Mouse (Mus musculus) myocyte (in vitro differentiated cells): Measurements from ENCODE around the gene Armc6.

Experiments used
- CEBPB ChIP-seq: IDR thresholded peaks from 2 replicates; pipeline ENCODE4 v1.6.1; 2011; ENCODE audit warnings: mild to moderate bottlenecking, moderate library complexity; ENCODE audit not compliant: poor library complexity, insufficient read depth, severe bottlenecking
- E2F4 ChIP-seq: IDR thresholded peaks from one replicate; pipeline ENCODE4 v1.6.1; 2011; ENCODE audit warnings: mild to moderate bottlenecking, control low read depth, moderate library complexity; ENCODE audit not compliant: insufficient read depth
- MAX ChIP-seq: IDR thresholded peaks from one replicate; pipeline ENCODE4 v1.6.1; 2011; ENCODE audit warnings: low read depth, mild to moderate bottlenecking, control low read depth
- MYOD1 ChIP-seq, 3 experiments: IDR thresholded peaks; one replicate each; pipeline ENCODE4 v1.6.1; 2011; ENCODE audit warnings: control low read depth in 2 of 3, low read depth in 2 of 3, mild to moderate bottlenecking in 2 of 3, moderate library complexity in 1 of 3; ENCODE audit not compliant: insufficient read length in 2 of 3, control insufficient read depth in 1 of 3
- MYOG ChIP-seq, 3 experiments: IDR thresholded peaks; one replicate each; pipeline ENCODE4 v1.6.1; 2011; ENCODE audit warnings: control low read depth in 2 of 3, low read depth in 2 of 3, mild to moderate bottlenecking in 2 of 3; ENCODE audit not compliant: insufficient read length in 2 of 3, control insufficient read depth in 1 of 3, insufficient read depth in 1 of 3
- POLR2A ChIP-seq: IDR thresholded peaks from one replicate; pipeline ENCODE4 v1.6.1; 2011; ENCODE audit warnings: low read depth, mild to moderate bottlenecking, control low read depth, moderate library complexity; ENCODE audit not compliant: insufficient read length
- POLR2AphosphoS2 ChIP-seq: IDR thresholded peaks from one replicate; pipeline ENCODE4 v1.6.1; 2011; ENCODE audit warnings: low read depth, control low read depth; ENCODE audit not compliant: insufficient read length
- REST ChIP-seq: IDR thresholded peaks from one replicate; pipeline ENCODE4 v1.6.1; 2011; ENCODE audit warnings: mild to moderate bottlenecking, control low read depth, moderate library complexity; ENCODE audit not compliant: insufficient read depth, insufficient read length
- SRF ChIP-seq: IDR thresholded peaks from one replicate; pipeline ENCODE4 v1.6.1; 2011; ENCODE audit warnings: low read depth; ENCODE audit not compliant: control insufficient read depth, insufficient read length
- TCF12 ChIP-seq: IDR thresholded peaks from one replicate; pipeline ENCODE4 v1.6.1; 2011; ENCODE audit warnings: mild to moderate bottlenecking, control low read depth; ENCODE audit not compliant: poor library complexity, insufficient read depth, severe bottlenecking
- TCF3 ChIP-seq: IDR thresholded peaks from one replicate; pipeline ENCODE4 v1.6.1; 2011; ENCODE audit warnings: low read depth, control low read depth; ENCODE audit not compliant: insufficient read length
- USF1 ChIP-seq: IDR thresholded peaks from one replicate; pipeline ENCODE4 v1.6.1; 2011; ENCODE audit warnings: low read depth, mild to moderate bottlenecking, control low read depth, moderate library complexity

DNA sequence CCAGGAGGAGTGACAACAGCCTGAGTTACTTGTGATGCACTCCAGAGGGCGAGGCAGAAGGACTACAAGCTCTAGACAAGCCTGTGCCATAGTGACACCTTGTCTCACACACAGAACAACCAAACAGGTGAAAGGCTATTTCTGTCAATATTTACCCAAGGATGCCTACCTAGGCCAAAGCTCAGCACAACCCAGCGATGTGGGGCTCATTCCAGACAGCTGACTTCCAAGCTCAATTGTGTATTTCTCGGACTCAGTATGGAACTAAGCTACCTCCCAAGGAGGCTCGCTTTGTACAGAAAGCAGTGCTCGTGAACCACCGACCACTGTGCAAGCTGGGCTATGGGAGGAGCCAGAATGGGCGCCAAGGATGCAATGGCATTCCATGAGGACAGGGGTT is 36.7 kb downstream of the Armc6 start:
- TF ChIP-seq POLR2A (no peak), POLR2AphosphoS2 (no peak), TCF12 (no peak), MAX (no peak), CEBPB (no peak), REST (no peak), MYOD1 (IDR thresholded peaks at IDR 0.05; ENCODE audit: control insufficient read depth in 1 of 3, insufficient read length in 2 of 3, low read depth in 2 of 3) (no peak), MYOG (IDR thresholded peaks at IDR 0.05; ENCODE audit: control insufficient read depth in 1 of 3, insufficient read depth in 1 of 3, insufficient read length in 2 of 3, low read depth in 2 of 3) (no peak), USF1 (no peak), TCF3 (no peak), E2F4 (no peak), SRF (no peak)
